Mouse (Mus musculus) ES-Bruce4 (cell line): ENCODE measurements at regions not wholly inside any gene's neighbourhood (a gene's known extent, or its start where the extent isn't known, plus 50 kb on each side); places are given as distances from the start of the nearest gene placed in this dataset.

Experiments
- H3K27ac ChIP-seq: 2 replicates; pipeline ENCODE4 v1.5.1; 2012; ENCODE audit warnings: low read length, inconsistent platforms; ENCODE audit not compliant: insufficient read depth
- H3K27me3 ChIP-seq: 2 replicates; pipeline ENCODE4 v1.6.1; 2012; ENCODE audit warnings: mild to moderate bottlenecking, low read length, inconsistent platforms; ENCODE audit not compliant: control insufficient read depth, poor library complexity, insufficient read depth, severe bottlenecking
- H3K36me3 ChIP-seq: 2 replicates; pipeline ENCODE4 v1.6.1; 2012; ENCODE audit warnings: inconsistent platforms, mild to moderate bottlenecking, low read length, moderate library complexity; ENCODE audit not compliant: control insufficient read depth, poor library complexity, insufficient read depth, severe bottlenecking
- H3K4me1 ChIP-seq: one replicate; pipeline ENCODE4 v1.8.1; 2011; ENCODE audit warnings: low read length; ENCODE audit not compliant: control insufficient read depth, insufficient read depth
- H3K4me3 ChIP-seq: 2 replicates; pipeline ENCODE4 v1.5.1; 2011; ENCODE audit warnings: low read depth, mild to moderate bottlenecking, low read length
- H3K9ac ChIP-seq: 2 replicates; pipeline ENCODE4 v1.6.1; 2012; ENCODE audit warnings: low read depth, mild to moderate bottlenecking, inconsistent platforms; ENCODE audit not compliant: poor library complexity, severe bottlenecking
- H3K9me3 ChIP-seq: replicated peaks from 2 replicates; pipeline ENCODE4 v1.6.1; 2012; ENCODE audit warnings: mild to moderate bottlenecking, low read length, inconsistent platforms; ENCODE audit not compliant: control insufficient read depth, poor library complexity, insufficient read depth, severe bottlenecking
- CTCF ChIP-seq: IDR thresholded peaks from one replicate; pipeline ENCODE4 v1.8.1; 2011; ENCODE audit warnings: low read depth, low read length
- EP300 ChIP-seq: IDR thresholded peaks from 2 replicates; pipeline ENCODE4 v1.6.1; 2011; ENCODE audit warnings: low read depth, low read length; ENCODE audit not compliant: insufficient read depth
- POLR2A ChIP-seq: IDR thresholded peaks from one replicate; pipeline ENCODE4 v1.8.1; 2011; ENCODE audit warnings: low read length; ENCODE audit not compliant: insufficient read depth

- H3K36me3 ChIP-seq = no peaks in the 10 kb centered on the region
- TF ChIP-seq CTCF (no peak), EP300 (no peak)
Measured at GRCm38 (mm10) chr6:101735107-101735506, 357.4 kb upstream of the Pdzrn3 start.

GRCm38 (mm10) chr6:101720513-101720912 lies 342.8 kb upstream of the Pdzrn3 start:
- H3K36me3 ChIP-seq = no peaks in the 10 kb centered on the region
- TF ChIP-seq EP300 (no peak), CTCF (no peak), POLR2A (no peak)
- no peak overlapping the region for H3K4me3 ChIP-seq
- H3K9me3 ChIP-seq = no peaks in the 10 kb centered on the region
- H3K9ac ChIP-seq = no peak overlapping the region
- H3K4me1 ChIP-seq = no peaks in the 10 kb centered on the region
- no peak overlapping the region for H3K27ac ChIP-seq
- 0 out of 2 replicates have a peak, but pooled peaks cover 1% of the 10 kb centered on the region for H3K27me3 ChIP-seq

More at GRCm38 (mm10) chr6:101735107-101735506, 357.4 kb upstream of the Pdzrn3 start:
- H3K27ac ChIP-seq = no peak overlapping the region
- 0 out of 2 replicates have a peak, but pooled peaks cover 5% of the 10 kb centered on the region for H3K9me3 ChIP-seq
- no peaks in the 10 kb centered on the region for H3K4me1 ChIP-seq
- no peak overlapping the region for H3K9ac ChIP-seq
- H3K27me3 ChIP-seq = no peaks in the 10 kb centered on the region
- no peak overlapping the region for H3K4me3 ChIP-seq

- Histone ChIP-seq H3K27me3 (no peaks in the 10 kb centered on the region; the same call in 1 of the 2 replicates), H3K4me1 (no peaks in the 10 kb centered on the region), H3K36me3 (no peaks in the 10 kb centered on the region), H3K9ac (no peak overlapping the region), H3K9me3 (no peaks in the 10 kb centered on the region), H3K4me3 (no peak overlapping the region), H3K27ac (no peak overlapping the region)
- TF ChIP-seq POLR2A = no peak
- no peak for TF ChIP-seq EP300
- TF ChIP-seq CTCF = no peak
Measured at GRCm38 (mm10) chr6:101689684-101690083, 312.0 kb upstream of the Pdzrn3 start.

GRCm38 (mm10) chr6:101686578-101686977 lies 308.9 kb upstream of the Pdzrn3 start:
- no peaks in the 10 kb centered on the region; the same call in 1 of the 2 replicates for H3K27me3 ChIP-seq
- no peaks in the 10 kb centered on the region for H3K9me3 ChIP-seq
- TF ChIP-seq POLR2A = no peak
- no peak for TF ChIP-seq CTCF
- TF ChIP-seq EP300 = no peak
- no peak overlapping the region for H3K9ac ChIP-seq
- no peak overlapping the region for H3K27ac ChIP-seq
- H3K36me3 ChIP-seq = no peaks in the 10 kb centered on the region
- no peaks in the 10 kb centered on the region for H3K4me1 ChIP-seq
- H3K4me3 ChIP-seq = no peak overlapping the region

GRCm38 (mm10) chr6:101685734-101686133 lies 308.0 kb upstream of the Pdzrn3 start:
- no peaks in the 10 kb centered on the region for H3K4me1 ChIP-seq
- H3K27me3 ChIP-seq = no peaks in the 10 kb centered on the region; the same call in 1 of the 2 replicates
- TF ChIP-seq EP300 (no peak), POLR2A (no peak), CTCF (no peak)
- no peaks in the 10 kb centered on the region for H3K9me3 ChIP-seq
- H3K9ac ChIP-seq = no peak overlapping the region
- no peaks in the 10 kb centered on the region for H3K36me3 ChIP-seq
- H3K4me3 ChIP-seq = no peak overlapping the region
- no peak overlapping the region for H3K27ac ChIP-seq

GRCm38 (mm10) chr6:101684390-101684789 lies 306.7 kb upstream of the Pdzrn3 start:
- Histone ChIP-seq H3K4me3 (no peak overlapping the region), H3K9ac (no peak overlapping the region), H3K4me1 (no peaks in the 10 kb centered on the region), H3K9me3 (no peaks in the 10 kb centered on the region), H3K36me3 (no peaks in the 10 kb centered on the region), H3K27ac (no peak overlapping the region), H3K27me3 (no peaks in the 10 kb centered on the region; the same call in 1 of the 2 replicates)
- TF ChIP-seq CTCF = peak; percentile 49
- TF ChIP-seq POLR2A = no peak

GRCm38 (mm10) chr6:101674846-101675245 lies 297.1 kb upstream of the Pdzrn3 start:
- Histone ChIP-seq H3K4me3 (no peak overlapping the region), H3K9ac (no peak overlapping the region), H3K4me1 (no peaks in the 10 kb centered on the region), H3K27me3 (no peaks in the 10 kb centered on the region), H3K36me3 (no peaks in the 10 kb centered on the region), H3K27ac (no peak overlapping the region), H3K9me3 (no peaks in the 10 kb centered on the region)
- no peak for TF ChIP-seq POLR2A
- TF ChIP-seq EP300 = no peak
- TF ChIP-seq CTCF = no peak
